Mouse (Mus musculus) lung, embryonic 16.5 days (tissue): ENCODE measurements at regions not wholly inside any gene's neighbourhood (a gene's known extent, or its start where the extent isn't known, plus 50 kb on each side); places are given as distances from the start of the nearest gene placed in this dataset.

ENCODE experiments used
- ATAC-seq: fragments of 200-750 bp; cut with Nextera tagmentation; 2 replicates; pipeline ENCODE4 v1.8.0; 2017; ENCODE audit warnings: low read depth, mild to moderate bottlenecking, moderate library complexity
- H3K27ac ChIP-seq: fragments of 300-500 bp; sonication (generic); 2 replicates; pipeline ENCODE4 v1.5.1; 2014; ENCODE audit warnings: mild to moderate bottlenecking, control low read depth, low read length
- H3K27me3 ChIP-seq: fragments of 300-500 bp; sonication (generic); 2 replicates; pipeline ENCODE4 v1.6.1; 2014; ENCODE audit warnings: low read depth, low read length, mixed read lengths; ENCODE audit not compliant: control insufficient read depth, insufficient read depth
- H3K36me3 ChIP-seq: fragments of 300-500 bp; sonication (generic); 2 replicates; pipeline ENCODE4 v1.6.1; 2014; ENCODE audit warnings: low read length; ENCODE audit not compliant: control insufficient read depth, insufficient read depth
- H3K4me1 ChIP-seq: fragments of 300-500 bp; sonication (generic); replicated peaks from 2 replicates; pipeline ENCODE4 v1.6.1; 2014; ENCODE audit warnings: low read length, mixed read lengths; ENCODE audit not compliant: control insufficient read depth, insufficient read depth
- H3K4me2 ChIP-seq: fragments of 300-500 bp; sonication (generic); 2 replicates; pipeline ENCODE4 v1.6.1; 2014; ENCODE audit warnings: low read depth, low read length, control low read depth
- H3K4me3 ChIP-seq: fragments of 300-500 bp; sonication (generic); 2 replicates; pipeline ENCODE4 v1.5.1; 2014; ENCODE audit warnings: mild to moderate bottlenecking, low read length, control low read depth
- H3K9ac ChIP-seq: fragments of 300-500 bp; sonication (generic); 2 replicates; pipeline ENCODE4 v1.6.1; 2014; ENCODE audit warnings: low read length, control low read depth
- H3K9me3 ChIP-seq: fragments of 300-500 bp; sonication (generic); 2 replicates; pipeline ENCODE4 v1.6.1; 2016; ENCODE audit warnings: low read length; ENCODE audit not compliant: control insufficient read depth
- WGBS: fragments of 180-500 bp; shearing (Covaris S2); extraction: QIAGEN DNeasy Blood & Tissue Kit; methylation state at CpG from one replicate; pipeline ENCODE4 v1.1.7; 2014; 5-methylcytosine and 5-hydroxymethylcytosine counted together

GRCm38 (mm10) chr17:65193341-65193740, 347.2 kb downstream of the Tmem232 start:
- 81% methylated on average over 2 of the region's 2 CpGs for WGBS
- Histone ChIP-seq H3K9me3 (no peaks in the 10 kb centered on the region), H3K4me1 (no peaks in the 10 kb centered on the region; the same call in 1 of the 2 replicates), H3K27ac (no peak overlapping the region), H3K36me3 (no peaks in the 10 kb centered on the region), H3K4me3 (no peak overlapping the region), H3K9ac (no peak overlapping the region), H3K27me3 (no peaks in the 10 kb centered on the region), H3K4me2 (no peak overlapping the region)
- ATAC-seq: no peak

GRCm38 (mm10) chr17:65192432-65193059, 348.0 kb downstream of the Tmem232 start:
- Histone ChIP-seq H3K9me3 (no peaks in the 10 kb centered on the region), H3K4me3 (no peak overlapping the region), H3K27ac (no peak overlapping the region), H3K9ac (no peak overlapping the region), H3K36me3 (no peaks in the 10 kb centered on the region), H3K4me2 (no peak overlapping the region), H3K27me3 (no peaks in the 10 kb centered on the region), H3K4me1 (no peaks in the 10 kb centered on the region; the same call in 1 of the 2 replicates)
- no peak for ATAC-seq
- 86% methylated on average over 12 of the region's 12 CpGs for WGBS

GRCm38 (mm10) chr17:65190839-65191591, 349.6 kb downstream of the Tmem232 start:
- no peaks in the 10 kb centered on the region for H3K36me3 ChIP-seq
- H3K27me3 ChIP-seq: no peaks in the 10 kb centered on the region
- H3K4me1 ChIP-seq: no peaks in the 10 kb centered on the region; the same call in 1 of the 2 replicates
- H3K9me3 ChIP-seq: no peaks in the 10 kb centered on the region
- peak; percentile 93 for ATAC-seq
- no peak overlapping the region for H3K4me3 ChIP-seq
- H3K4me2 ChIP-seq: peak overlapping the region; percentile 21
- H3K27ac ChIP-seq: peak overlapping the region; percentile 7; the same call in 1 of the 2 replicates
- 36% methylated on average over 12 of the region's 12 CpGs for WGBS
- no peak overlapping the region for H3K9ac ChIP-seq

- no peak for ATAC-seq
- Histone ChIP-seq H3K9me3 (no peaks in the 10 kb centered on the region), H3K36me3 (no peaks in the 10 kb centered on the region), H3K9ac (no peak overlapping the region), H3K4me3 (no peak overlapping the region), H3K4me1 (no peaks in the 10 kb centered on the region), H3K4me2 (no peak overlapping the region), H3K27me3 (no peaks in the 10 kb centered on the region), H3K27ac (no peak overlapping the region)
- 61% methylated on average over 4 of the region's 4 CpGs for WGBS
Measured at GRCm38 (mm10) chr17:65181164-65181563, 345.3 kb upstream of the 4930583I09Rik start.

- Histone ChIP-seq H3K9ac (no peak overlapping the region), H3K27ac (no peak overlapping the region), H3K4me3 (no peak overlapping the region), H3K9me3 (no peaks in the 10 kb centered on the region), H3K27me3 (no peaks in the 10 kb centered on the region), H3K4me1 (no peaks in the 10 kb centered on the region), H3K4me2 (no peak overlapping the region), H3K36me3 (no peaks in the 10 kb centered on the region)
- ATAC-seq: no peak
- 63% methylated on average over 4 of the region's 4 CpGs for WGBS
Measured at GRCm38 (mm10) chr17:65175770-65176169, 339.9 kb upstream of the 4930583I09Rik start.

GRCm38 (mm10) chr17:65174114-65174513, 338.2 kb upstream of the 4930583I09Rik start:
- no peaks in the 10 kb centered on the region for H3K27me3 ChIP-seq
- no peaks in the 10 kb centered on the region for H3K36me3 ChIP-seq
- no peak overlapping the region for H3K9ac ChIP-seq
- no peaks in the 10 kb centered on the region for H3K4me1 ChIP-seq
- no peak overlapping the region for H3K4me3 ChIP-seq
- 94% methylated on average over 6 of the region's 6 CpGs for WGBS
- no peak overlapping the region for H3K4me2 ChIP-seq
- H3K9me3 ChIP-seq: no peaks in the 10 kb centered on the region
- H3K27ac ChIP-seq: no peak overlapping the region
- no peak for ATAC-seq

GRCm38 (mm10) chr17:65173236-65173635, 337.4 kb upstream of the 4930583I09Rik start:
- no peak overlapping the region for H3K4me3 ChIP-seq
- H3K4me1 ChIP-seq: no peaks in the 10 kb centered on the region
- no peak overlapping the region for H3K27ac ChIP-seq
- no peak overlapping the region for H3K4me2 ChIP-seq
- no peaks in the 10 kb centered on the region for H3K36me3 ChIP-seq
- no peaks in the 10 kb centered on the region for H3K27me3 ChIP-seq
- 80% methylated on average over 3 of the region's 3 CpGs for WGBS
- ATAC-seq: no peak
- no peak overlapping the region for H3K9ac ChIP-seq
- H3K9me3 ChIP-seq: no peaks in the 10 kb centered on the region

GRCm38 (mm10) chr17:65170691-65171090, 334.8 kb upstream of the 4930583I09Rik start:
- Histone ChIP-seq H3K4me3 (no peak overlapping the region), H3K27me3 (no peaks in the 10 kb centered on the region), H3K9ac (no peak overlapping the region), H3K9me3 (no peaks in the 10 kb centered on the region), H3K27ac (no peak overlapping the region), H3K4me1 (no peaks in the 10 kb centered on the region), H3K4me2 (no peak overlapping the region), H3K36me3 (no peaks in the 10 kb centered on the region)
- 70% methylated on average over 4 of the region's 4 CpGs for WGBS
- no peak for ATAC-seq

- H3K27ac ChIP-seq: no peak overlapping the region
- H3K9me3 ChIP-seq: no peaks in the 10 kb centered on the region
- no peak overlapping the region for H3K4me2 ChIP-seq
- H3K4me3 ChIP-seq: no peak overlapping the region
- 67% methylated on average over 4 of the region's 4 CpGs for WGBS
- no peaks in the 10 kb centered on the region for H3K36me3 ChIP-seq
- H3K27me3 ChIP-seq: no peaks in the 10 kb centered on the region
- H3K9ac ChIP-seq: no peak overlapping the region
- H3K4me1 ChIP-seq: no peaks in the 10 kb centered on the region
- ATAC-seq: no peak
Measured at GRCm38 (mm10) chr17:65169981-65170617, 334.2 kb upstream of the 4930583I09Rik start.
